ENCODE assay signal across 14 mouse cellular contexts in the genomic region with DNA sequence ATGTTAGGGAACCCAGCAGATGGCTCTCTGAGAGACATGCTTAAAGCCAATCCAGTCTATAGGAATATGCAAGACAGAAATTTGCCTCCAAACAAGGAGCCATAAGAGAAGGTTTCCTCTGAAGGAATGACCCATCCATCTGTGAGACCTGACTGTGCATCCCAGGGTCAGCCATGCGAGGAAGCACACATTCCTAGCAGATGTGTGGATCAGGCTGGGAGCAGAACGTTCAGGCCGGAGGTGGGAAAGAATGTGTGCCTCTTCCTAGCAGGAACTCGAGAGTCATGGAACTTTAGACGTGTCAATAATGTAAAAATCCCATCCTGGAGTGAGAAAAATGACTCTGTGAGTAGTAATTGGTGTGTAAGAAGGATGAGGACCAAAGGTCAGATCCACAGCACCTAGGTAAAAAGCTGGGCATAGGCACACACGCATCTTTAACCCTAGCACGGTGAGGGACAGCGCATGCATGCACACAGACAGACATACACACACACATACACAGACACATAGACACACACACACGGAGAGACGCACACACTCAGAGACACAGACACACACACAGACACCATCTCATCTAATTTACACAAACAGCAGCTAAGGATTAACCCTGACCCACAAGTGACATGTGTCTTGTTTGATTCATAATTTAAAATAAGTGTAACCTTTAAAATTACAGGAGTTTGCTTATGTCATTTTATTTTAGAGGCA.
"Had no signal": no experiment of that assay in that cellular context is flagged by ENCODE, and none has a peak within 500 bp of the region (broad histone marks: within the 10 kb centered on the region; RNA-seq: fewer than 3 reads in every experiment).

No protein-coding gene starts in this region.

- H3K4me3 ChIP-seq: layer of hippocampus, adult 2 months; limb, embryonic 12.5 days; liver, embryonic 13.5 days; lung, embryonic 15.5 days; megakaryocyte, embryonic 14.5 days; neural tube, embryonic 15.5 days had no signal

- DNase-seq: liver; liver, embryonic 13.5 days; liver, postnatal 0 days; lung, postnatal 14 days; right cerebral cortex, adult 18-20 months; right cerebral cortex, postnatal 25 days; thymus, adult 18-20 months; thymus, postnatal 14 days had no signal

- ATAC-seq: liver, postnatal 0 days had no signal

- H3K4me2 ChIP-seq: liver, embryonic 13.5 days had no signal

- H3K27ac ChIP-seq: layer of hippocampus, adult 2 months; liver, embryonic 13.5 days; lung, embryonic 15.5 days; macrophage; neural tube, embryonic 15.5 days had no signal

- H3K27me3 ChIP-seq: limb, embryonic 12.5 days; liver, embryonic 13.5 days; lung, embryonic 15.5 days; megakaryocyte, embryonic 14.5 days; neural tube, embryonic 15.5 days had no signal

- H3K4me1 ChIP-seq: limb, embryonic 12.5 days had no signal

- H3K9ac ChIP-seq: limb, embryonic 12.5 days; liver, embryonic 13.5 days; liver, postnatal 0 days; lung, embryonic 15.5 days; neural tube, embryonic 15.5 days had no signal

- H3K36me3 ChIP-seq: limb, embryonic 12.5 days; liver, embryonic 13.5 days; lung, embryonic 15.5 days; neural tube, embryonic 15.5 days had no signal

- H3K9me3 ChIP-seq: limb, embryonic 12.5 days; liver, embryonic 13.5 days; lung, embryonic 15.5 days; neural tube, embryonic 15.5 days had no signal
